Mouse (Mus musculus) liver, adult 2 months (tissue): Measurements from ENCODE around the gene Asah2.

Source experiments
- CTCF ChIP-seq: fragments of 200-500 bp; IDR thresholded peaks from 2 replicates; pipeline ENCODE4 v1.5.1; 2011; ENCODE audit warnings: low read depth, low read length, control low read depth
- POLR2A ChIP-seq: fragments of 200-500 bp; IDR thresholded peaks from 2 replicates; pipeline ENCODE4 v1.6.1; 2011; ENCODE audit warnings: low read length, control low read depth; ENCODE audit not compliant: insufficient read depth; ENCODE audit errors: extremely low read depth

DNA sequence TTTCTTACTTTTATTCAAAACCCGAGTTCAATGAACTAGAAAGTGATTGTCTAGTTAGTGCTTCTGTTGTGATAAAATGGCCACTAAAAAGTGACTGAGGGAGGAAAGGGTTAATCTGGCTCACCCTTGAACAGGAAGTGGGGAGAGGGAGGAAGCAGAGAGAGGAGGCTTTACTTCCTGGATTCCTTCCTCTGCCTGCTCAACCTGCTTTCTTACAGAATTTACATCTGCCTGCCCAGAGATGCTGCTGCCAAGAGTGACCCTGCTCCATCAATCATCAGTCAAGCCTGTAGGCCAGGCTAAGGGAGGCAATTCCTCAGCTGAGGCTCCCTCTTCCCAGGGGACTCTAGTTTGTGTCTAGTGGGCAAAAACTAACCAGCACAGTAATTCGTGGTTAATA, 132.1 kb downstream of the Asah2 start:
- no peak for TF ChIP-seq POLR2A
- TF ChIP-seq CTCF = no peak
